Mouse (Mus musculus) MEL (cell line): ENCODE measurements at regions not wholly inside any gene's neighbourhood (a gene's known extent, or its start where the extent isn't known, plus 50 kb on each side); places are given as distances from the start of the nearest gene placed in this dataset.

ENCODE experiments used
- DNase-seq: peaks from one replicate; pipeline ENCODE4 v3.0.0; 2011; ENCODE audit warnings: low read depth, low spot score
- H3K27ac ChIP-seq: 2 replicates; pipeline ENCODE4 v1.5.1; 2012; ENCODE audit warnings: low read depth, mild to moderate bottlenecking, control low read depth, low read length, moderate library complexity; ENCODE audit not compliant: control insufficient read depth
- H3K27me3 ChIP-seq, 2 experiments: fragments of 150-350 bp in 1 of 2; sonication (generic) in 1 of 2; 2 replicates each; pipeline ENCODE4 v1.6.1; 2012; ENCODE audit warnings: low read length in 2 of 2, mild to moderate bottlenecking in 2 of 2, improper control_type of control experiment in 1 of 2, moderate library complexity in 1 of 2; ENCODE audit not compliant: insufficient read depth in 2 of 2, control insufficient read depth in 1 of 2
- H3K36me3 ChIP-seq, 2 experiments: 2 replicates each; pipeline ENCODE4 v1.6.1; 2012 to 2014; ENCODE audit warnings: low read length in 2 of 2, improper control_type of control experiment in 1 of 2, inconsistent platforms in 1 of 2, mild to moderate bottlenecking in 1 of 2; ENCODE audit not compliant: insufficient read depth in 2 of 2, control insufficient read depth in 1 of 2
- H3K4me1 ChIP-seq, 2 experiments: fragments of 150-350 bp in 1 of 2; sonication (generic) in 1 of 2; 2 replicates each; pipeline ENCODE4 v1.6.1; 2012; ENCODE audit warnings: low read length in 2 of 2, improper control_type of control experiment in 1 of 2, mild to moderate bottlenecking in 1 of 2; ENCODE audit not compliant: insufficient read depth in 2 of 2, control insufficient read depth in 1 of 2
- H3K4me3 ChIP-seq, 2 experiments: fragments of 150-350 bp in 1 of 2; sonication (generic) in 1 of 2; 2 replicates each; pipeline ENCODE4 v1.5.1; 2012; ENCODE audit warnings: low read depth in 2 of 2, low read length in 2 of 2, mild to moderate bottlenecking in 2 of 2, moderate library complexity in 2 of 2, control low read depth in 1 of 2, improper control_type of control experiment in 1 of 2; ENCODE audit not compliant: control insufficient read depth in 1 of 2, insufficient read depth in 1 of 2
- H3K79me2 ChIP-seq: 2 replicates; pipeline ENCODE4 v1.6.1; 2012; ENCODE audit warnings: mild to moderate bottlenecking, low read length, moderate library complexity; ENCODE audit not compliant: control insufficient read depth, poor library complexity, insufficient read depth
- H3K9ac ChIP-seq: 2 replicates; pipeline ENCODE4 v1.6.1; 2012; ENCODE audit warnings: low read depth, mild to moderate bottlenecking, control low read depth, low read length, moderate library complexity; ENCODE audit not compliant: control insufficient read depth, poor library complexity, severe bottlenecking
- H3K9me3 ChIP-seq: fragments of 150-350 bp; sonication (generic); replicated peaks from 2 replicates; pipeline ENCODE4 v1.6.1; 2012; ENCODE audit warnings: mild to moderate bottlenecking, low read length, improper control_type of control experiment, moderate library complexity; ENCODE audit not compliant: insufficient read depth
- CHD1 ChIP-seq: IDR thresholded peaks from 2 replicates; pipeline ENCODE4 v1.6.1; 2012; ENCODE audit warnings: low read depth, mild to moderate bottlenecking, inconsistent platforms, low read length, improper control_type of control experiment
- CHD2 ChIP-seq: IDR thresholded peaks from 2 replicates; pipeline ENCODE4 v1.6.1; 2011; ENCODE audit warnings: low read length, improper control_type of control experiment
- GABPA ChIP-seq: IDR thresholded peaks from 2 replicates; pipeline ENCODE4 v1.6.1; 2012; ENCODE audit warnings: low read depth, mild to moderate bottlenecking, inconsistent platforms, low read length, improper control_type of control experiment, moderate library complexity
- HCFC1 ChIP-seq: IDR thresholded peaks from 2 replicates; pipeline ENCODE4 v1.6.1; 2012; ENCODE audit warnings: low read depth, mild to moderate bottlenecking, inconsistent platforms, low read length, improper control_type of control experiment, moderate library complexity
- JUND ChIP-seq: IDR thresholded peaks from 2 replicates; pipeline ENCODE4 v1.6.1; 2011; ENCODE audit warnings: low read depth, mild to moderate bottlenecking, improper control_type of control experiment, low read length
- MAFK ChIP-seq: IDR thresholded peaks from 2 replicates; pipeline ENCODE4 v1.6.1; 2011; ENCODE audit warnings: low read depth, mild to moderate bottlenecking, low read length, improper control_type of control experiment, borderline replicate concordance
- MXI1 ChIP-seq: IDR thresholded peaks from 2 replicates; pipeline ENCODE4 v1.6.1; 2011; ENCODE audit warnings: mild to moderate bottlenecking, low read depth, low read length, improper control_type of control experiment
- MYB ChIP-seq: IDR thresholded peaks from 2 replicates; pipeline ENCODE4 v1.6.1; 2011; ENCODE audit warnings: mild to moderate bottlenecking, low read depth, low read length, improper control_type of control experiment
- MYC ChIP-seq: IDR thresholded peaks from 2 replicates; pipeline ENCODE4 v1.6.1; 2011; ENCODE audit warnings: low read depth, mild to moderate bottlenecking, low read length, improper control_type of control experiment, moderate library complexity
- NRF1 ChIP-seq: IDR thresholded peaks from 2 replicates; pipeline ENCODE4 v1.6.1; 2014; ENCODE audit warnings: low read depth, mild to moderate bottlenecking, inconsistent platforms, low read length, improper control_type of control experiment, moderate library complexity; ENCODE audit not compliant: poor library complexity, insufficient read depth, severe bottlenecking
- POLR2AphosphoS2 ChIP-seq: IDR thresholded peaks from 2 replicates; pipeline ENCODE4 v1.6.1; 2011; ENCODE audit warnings: low read length, improper control_type of control experiment
- TAL1 ChIP-seq: IDR thresholded peaks from 2 replicates; pipeline ENCODE4 v1.6.1; 2012; ENCODE audit warnings: mild to moderate bottlenecking, inconsistent platforms, low read length, moderate library complexity, mixed read lengths
- TBP ChIP-seq: IDR thresholded peaks from 2 replicates; pipeline ENCODE4 v1.8.0; 2011; ENCODE audit warnings: low read depth, low read length, improper control_type of control experiment
- UBTF ChIP-seq: IDR thresholded peaks from 2 replicates; pipeline ENCODE4 v1.6.1; 2012; ENCODE audit warnings: low read depth, mild to moderate bottlenecking, inconsistent platforms, low read length, improper control_type of control experiment, moderate library complexity, borderline replicate concordance; ENCODE audit not compliant: insufficient read depth
- ZC3H11A ChIP-seq: IDR thresholded peaks from 2 replicates; pipeline ENCODE4 v1.6.1; 2012; ENCODE audit warnings: low read depth, mild to moderate bottlenecking, inconsistent platforms, low read length, improper control_type of control experiment
- ZKSCAN1 ChIP-seq: IDR thresholded peaks from 2 replicates; pipeline ENCODE4 v1.6.1; 2012; ENCODE audit warnings: low read depth, mild to moderate bottlenecking, inconsistent platforms, low read length, improper control_type of control experiment, moderate library complexity
- ZMIZ1 ChIP-seq: IDR thresholded peaks from 2 replicates; pipeline ENCODE4 v1.6.1; 2012; ENCODE audit warnings: low read depth, mild to moderate bottlenecking, inconsistent platforms, low read length, improper control_type of control experiment, moderate library complexity

- TF ChIP-seq TAL1, result no peak
- TF ChIP-seq UBTF, result no peak
- TF ChIP-seq ZC3H11A, result no peak
- TF ChIP-seq NRF1, result no peak
- no peak for TF ChIP-seq POLR2AphosphoS2
- TF ChIP-seq, all 39 proteins: peak for 0
- DNase-seq, result no peak
- no peaks in the 10 kb centered on the region for H3K79me2 ChIP-seq
- H3K27me3 ChIP-seq, result no peaks in the 10 kb centered on the region
- no peaks in the 10 kb centered on the region for H3K4me1 ChIP-seq
- H3K4me3 ChIP-seq, result no peak overlapping the region
- no peak overlapping the region for H3K9ac ChIP-seq
- H3K9me3 ChIP-seq, result no peaks in the 10 kb centered on the region
- no peaks in the 10 kb centered on the region for H3K36me3 ChIP-seq
- H3K27ac ChIP-seq, result no peak overlapping the region
Measured at GRCm38 (mm10) chr8:96488741-96489453, 600.5 kb upstream of the Got2 start.

- no peak for DNase-seq
- Histone ChIP-seq H3K9ac (no peak overlapping the region), H3K27me3 (no peaks in the 10 kb centered on the region), H3K9me3 (no peaks in the 10 kb centered on the region), H3K27ac (no peak overlapping the region), H3K4me1 (no peaks in the 10 kb centered on the region), H3K36me3 (no peaks in the 10 kb centered on the region), H3K4me3 (no peak overlapping the region), H3K79me2 (no peaks in the 10 kb centered on the region)
- no peak for TF ChIP-seq TBP
Measured at GRCm38 (mm10) chr8:96455915-96456314, 567.6 kb upstream of the Got2 start.

- DNase-seq, result no peak
- Histone ChIP-seq H3K9me3 (no peaks in the 10 kb centered on the region), H3K79me2 (no peaks in the 10 kb centered on the region), H3K4me3 (no peak overlapping the region), H3K36me3 (no peaks in the 10 kb centered on the region), H3K27ac (no peak overlapping the region), H3K9ac (no peak overlapping the region), H3K4me1 (no peaks in the 10 kb centered on the region), H3K27me3 (no peaks in the 10 kb centered on the region)
- TF ChIP-seq HCFC1 (no peak), POLR2AphosphoS2 (no peak), MYB (no peak), MAFK (no peak), GABPA (no peak), MYC (no peak), ZMIZ1 (no peak), NRF1 (no peak), CHD1 (no peak), MXI1 (no peak), JUND (no peak), ZKSCAN1 (no peak), CHD2 (no peak)
Measured at GRCm38 (mm10) chr8:96455336-96455735, 567.0 kb upstream of the Got2 start.
